Mouse (Mus musculus): ENCODE measurements around the gene Gpn1. TPM values are rescaled to one million over a fixed set of nuclear protein-coding genes. Genes with fewer than 3 reads are reported as not detected.

The Gpn1 gene
- polyA plus RNA-seq, 1 experiment: 11.6 TPM

GRCm38 (mm10) chr5:31559401-31559800, 64.9 kb downstream of the Gpn1 start:
- TF ChIP-seq POLR2A (IDR thresholded peaks at IDR 0.05; ENCODE audit: low read depth, low read length): no peak
- TF ChIP-seq CTCF (conservative IDR thresholded peaks at IDR 0.05; ENCODE audit: insufficient read depth, insufficient read length, low read depth, low read length): no peak
- Histone ChIP-seq H3K4me1 (ENCODE audit: control insufficient read depth, insufficient read depth, low read length) (no peaks in the 10 kb centered on the region; the same call in 1 of the 2 replicates), H3K36me3 (ENCODE audit: control insufficient read depth, insufficient read depth, low read length) (no peaks in the 10 kb centered on the region; the same call in none of the 2 replicates), H3K27me3 (replicated peaks; ENCODE audit: control insufficient read depth, insufficient read depth, low read length) (no peaks in the 10 kb centered on the region), H3K27ac (ENCODE audit: insufficient read depth, low read depth, low read length) (no peak overlapping the region), H3K4me3 (ENCODE audit: insufficient read depth, low read depth, low read length) (no peak overlapping the region)
- DNase-seq: no peak
- WGBS: 53% methylated on average over 1 of the region's 1 CpGs

- H3K36me3 ChIP-seq (ENCODE audit: control insufficient read depth, insufficient read depth, low read length): no peaks in the 10 kb centered on the region; the same call in none of the 2 replicates
- TF ChIP-seq CTCF (conservative IDR thresholded peaks at IDR 0.05; ENCODE audit: insufficient read depth, insufficient read length, low read depth, low read length) (no peak), POLR2A (IDR thresholded peaks at IDR 0.05; ENCODE audit: low read depth, low read length) (no peak)
- H3K27ac ChIP-seq (ENCODE audit: insufficient read depth, low read depth, low read length): no peak overlapping the region
- no peak for DNase-seq
- no peaks in the 10 kb centered on the region; the same call in 1 of the 2 replicates for H3K4me1 ChIP-seq (ENCODE audit: control insufficient read depth, insufficient read depth, low read length)
- no peaks in the 10 kb centered on the region for H3K27me3 ChIP-seq (replicated peaks; ENCODE audit: control insufficient read depth, insufficient read depth, low read length)
- H3K4me3 ChIP-seq (ENCODE audit: insufficient read depth, low read depth, low read length): no peak overlapping the region
- WGBS: 100% methylated on average over 2 of the region's 2 CpGs
These were observed 65.8 kb downstream of the Gpn1 start for GRCm38 (mm10) chr5:31560352-31560751.

- H3K4me3 ChIP-seq (ENCODE audit: insufficient read depth, low read depth, low read length): no peak overlapping the region
- H3K27me3 ChIP-seq (replicated peaks; ENCODE audit: control insufficient read depth, insufficient read depth, low read length): no peaks in the 10 kb centered on the region
- TF ChIP-seq CTCF (conservative IDR thresholded peaks at IDR 0.05; ENCODE audit: insufficient read depth, insufficient read length, low read depth, low read length): no peak
- TF ChIP-seq POLR2A (IDR thresholded peaks at IDR 0.05; ENCODE audit: low read depth, low read length): no peak
- 60% methylated on average over 7 of the region's 7 CpGs for WGBS
- H3K4me1 ChIP-seq (ENCODE audit: control insufficient read depth, insufficient read depth, low read length): no peaks in the 10 kb centered on the region; the same call in 1 of the 2 replicates
- no peaks in the 10 kb centered on the region for H3K36me3 ChIP-seq (ENCODE audit: control insufficient read depth, insufficient read depth, low read length)
- peak overlapping the region; percentile 19 for H3K27ac ChIP-seq (ENCODE audit: insufficient read depth, low read depth, low read length)
- DNase-seq: peak; percentile 82
These were observed 67.6 kb downstream of the Gpn1 start for GRCm38 (mm10) chr5:31562036-31562666.

Other genes starting within 250 kb of the Gpn1 start
- gene Krtcap3, start 243.1 kb upstream of the Gpn1 start, polyA plus RNA-seq (2012; rRNA removed): 19.7 and 23.6 TPM in 2 replicates
- 33.2 and 34.2 TPM in 2 replicates for gene Ift172, start 203.6 kb upstream of the Gpn1 start, polyA plus RNA-seq (2012; rRNA removed)
- 8.8 and 14.0 TPM in 2 replicates for gene Fndc4, start 198.7 kb upstream of the Gpn1 start, polyA plus RNA-seq (2012; rRNA removed)
- 0.09 and 0.38 TPM in 2 replicates for gene Gckr, start 197.3 kb upstream of the Gpn1 start, polyA plus RNA-seq (2012; rRNA removed)
- gene Zfp512, start 42.3 kb upstream of the Gpn1 start, polyA plus RNA-seq (2012; rRNA removed): 7.9 and 9.9 TPM in 2 replicates
- gene 4930548H24Rik, start 9.0 kb upstream of the Gpn1 start, polyA plus RNA-seq (2012; rRNA removed): not detected in 2 replicates
- 10.4 and 11.2 TPM in 2 replicates for gene Slc4a1ap, start 32.3 kb downstream of the Gpn1 start, polyA plus RNA-seq (2012; rRNA removed)
- 16.2 and 17.7 TPM in 2 replicates for gene Supt7l, start 33.1 kb downstream of the Gpn1 start, polyA plus RNA-seq (2012; rRNA removed)
- gene Mrpl33, start 102.2 kb downstream of the Gpn1 start, polyA plus RNA-seq (2012; rRNA removed): 24.1 and 34.3 TPM in 2 replicates
- 15.7 and 16.4 TPM in 2 replicates for gene Rbks, start 202.9 kb downstream of the Gpn1 start, polyA plus RNA-seq (2012; rRNA removed)
- gene Babam2, start 202.9 kb downstream of the Gpn1 start, polyA plus RNA-seq (2012; rRNA removed): 33.8 and 38.7 TPM in 2 replicates

Data from kidney, adult 2 months (tissue).